Comparison of ENCODE assay signal across 8 mouse cellular contexts in genomic region chr7:19270509-19271237, GRCm38 (mm10). TPM values are rescaled to one million over a fixed set of nuclear protein-coding genes. Genes with fewer than 3 reads are reported as not detected.
DNase-seq lines count a peak whose midpoint lies in the region; ATAC-seq and TF ChIP-seq lines count a peak whose summit lies in the region.

No protein-coding gene starts in this region.

- TF ChIP-seq CTCF in lung, embryonic 14.5 days (IDR thresholded peaks at IDR 0.05; ENCODE audit: low read depth): no peak
- no peak for TF ChIP-seq CTCF in cortical plate, adult 2 months (IDR thresholded peaks at IDR 0.05; ENCODE audit: extremely low read depth, insufficient read depth, low read length)

- H3K27ac ChIP-seq in lung, embryonic 14.5 days (ENCODE audit: low read depth): peak overlapping the region; percentile 94
- H3K27ac ChIP-seq in cortical plate, adult 2 months (ENCODE audit: insufficient read depth, low read length): 0 out of 2 replicates have a peak overlapping the region, but pooled peaks have one; percentile 43
- peak overlapping the region; percentile 95 for H3K27ac ChIP-seq in hindbrain, embryonic 10.5 days
- H3K27ac ChIP-seq in liver, embryonic 16.5 days (ENCODE audit: low read length): peak overlapping the region; percentile 98

- peak; percentile 39 for DNase-seq in lung, embryonic 14.5 days
- DNase-seq in lung, postnatal 14 days: no peak
- peak; percentile 28 for DNase-seq in hindbrain, embryonic 10.5 days (ENCODE audit: low spot score)
- peak; percentile 63 for DNase-seq in testis, postnatal 10 days (ENCODE audit: low spot score)
- DNase-seq in c-Kit-positive CD71-positive TER-119-positive erythroid progenitor cells, embryonic 14.5 days (ENCODE audit: low spot score): no peak
- no peak for DNase-seq in urinary bladder, adult 2 months (ENCODE audit: low spot score)

- peaks cover 21% of the 10 kb centered on the region for H3K36me3 ChIP-seq in lung, embryonic 14.5 days (ENCODE audit: insufficient read depth)
- peaks cover 21% of the 10 kb centered on the region for H3K36me3 ChIP-seq in hindbrain, embryonic 10.5 days
- H3K36me3 ChIP-seq in liver, embryonic 16.5 days (ENCODE audit: control insufficient read depth, insufficient read depth): no peaks in the 10 kb centered on the region

- 0 out of 2 replicates have a peak, but pooled peaks cover 9% of the 10 kb centered on the region for H3K4me1 ChIP-seq in lung, embryonic 14.5 days (ENCODE audit: insufficient read depth)
- no peaks in the 10 kb centered on the region for H3K4me1 ChIP-seq in cortical plate, adult 2 months (ENCODE audit: control insufficient read depth, insufficient read depth, low read length)
- peaks cover 46% of the 10 kb centered on the region for H3K4me1 ChIP-seq in hindbrain, embryonic 10.5 days (replicated peaks)
- H3K4me1 ChIP-seq in liver, embryonic 16.5 days (ENCODE audit: control insufficient read depth, low read depth, low read length): peaks cover 53% of the 10 kb centered on the region

- no peak for ATAC-seq in lung, embryonic 14.5 days (ENCODE audit: insufficient read depth)
- no peak for ATAC-seq in liver, embryonic 16.5 days (ENCODE audit: low read depth)

- no peak for TF ChIP-seq POLR2A in cortical plate, adult 2 months (IDR thresholded peaks at IDR 0.05; ENCODE audit: extremely low read depth, insufficient read depth, low read length)

- WGBS in lung, embryonic 14.5 days: under 1% methylated on average over 17 of the region's 21 CpGs
- WGBS in hindbrain, embryonic 10.5 days: under 1% methylated on average over 21 of the region's 21 CpGs
- 2% methylated on average over 19 of the region's 21 CpGs for WGBS in liver, embryonic 16.5 days (ENCODE audit: insufficient replicate concordance)

- H3K4me2 ChIP-seq in lung, embryonic 14.5 days: peak overlapping the region; percentile 74
- H3K4me2 ChIP-seq in liver, embryonic 16.5 days (ENCODE audit: low read depth, low read length): peak overlapping the region; percentile 100

- no peaks in the 10 kb centered on the region for H3K9me3 ChIP-seq in lung, embryonic 14.5 days (ENCODE audit: low read depth, low read length)
- H3K9me3 ChIP-seq in hindbrain, embryonic 10.5 days: no peaks in the 10 kb centered on the region
- no peaks in the 10 kb centered on the region for H3K9me3 ChIP-seq in liver, embryonic 16.5 days (replicated peaks; ENCODE audit: control insufficient read depth, low read length)

- H3K9ac ChIP-seq in lung, embryonic 14.5 days: peak overlapping the region; percentile 88
- H3K9ac ChIP-seq in liver, embryonic 16.5 days (ENCODE audit: low read depth, low read length): peak overlapping the region; percentile 90

- H3K4me3 ChIP-seq in lung, embryonic 14.5 days (ENCODE audit: low read depth, low read length): peak overlapping the region; percentile 99
- H3K4me3 ChIP-seq in cortical plate, adult 2 months (ENCODE audit: insufficient read depth, low read length): peak overlapping the region; percentile 56
- H3K4me3 ChIP-seq in hindbrain, embryonic 10.5 days: peak overlapping the region; percentile 99
- H3K4me3 ChIP-seq in liver, embryonic 16.5 days (ENCODE audit: low read depth, low read length): peak overlapping the region; percentile 82

- H3K27me3 ChIP-seq in lung, embryonic 14.5 days (ENCODE audit: insufficient read depth, low read length): no peaks in the 10 kb centered on the region
- no peaks in the 10 kb centered on the region for H3K27me3 ChIP-seq in hindbrain, embryonic 10.5 days (ENCODE audit: insufficient read depth, poor library complexity, severe bottlenecking)
- no peaks in the 10 kb centered on the region for H3K27me3 ChIP-seq in liver, embryonic 16.5 days (ENCODE audit: control insufficient read depth, insufficient read depth, low read depth, low read length)

RNA-seq across cellular contexts. Expression of gene Vasp, which starts 0.9 kb away (rescaled TPM):
- 88.9 and 95.3 TPM in 2 replicates for polyA plus RNA-seq in lung, embryonic 14.5 days (2014; fragmentation: Nextera tagmentation; extraction: Ambion mirVana)
- polyA plus RNA-seq in cortical plate, adult 2 months (2012; rRNA removed): 15.3 and 16.5 TPM in 2 replicates
- polyA plus RNA-seq in hindbrain, embryonic 10.5 days (2016; fragmentation: Nextera tagmentation; extraction: Ambion mirVana): 58.8 and 62.0 TPM in 2 replicates
- polyA plus RNA-seq in liver, embryonic 16.5 days (2015; fragmentation: Nextera tagmentation; extraction: Ambion mirVana): 32.8 and 33.0 TPM in 2 replicates
- polyA plus RNA-seq in urinary bladder, adult 2 months (2012; rRNA removed): 133 and 146 TPM in 2 replicates

RNA-seq across cellular contexts. Expression of gene Ppm1n, which starts 9.2 kb away (rescaled TPM):
- polyA plus RNA-seq in lung, embryonic 14.5 days (2014; fragmentation: Nextera tagmentation; extraction: Ambion mirVana): not detected in 2 replicates
- polyA plus RNA-seq in cortical plate, adult 2 months (2012; rRNA removed): 0.21 and 0.23 TPM in 2 replicates
- 0.30 and 0.42 TPM in 2 replicates for polyA plus RNA-seq in hindbrain, embryonic 10.5 days (2016; fragmentation: Nextera tagmentation; extraction: Ambion mirVana)
- 0.11 TPM in 1 of 2 replicates, not detected in the other for polyA plus RNA-seq in liver, embryonic 16.5 days (2015; fragmentation: Nextera tagmentation; extraction: Ambion mirVana)
- polyA plus RNA-seq in urinary bladder, adult 2 months (2012; rRNA removed): 0.04 and 0.29 TPM in 2 replicates

RNA-seq across cellular contexts. Expression of gene Rtn2, which starts 11.8 kb away (rescaled TPM):
- polyA plus RNA-seq in lung, embryonic 14.5 days (2014; fragmentation: Nextera tagmentation; extraction: Ambion mirVana): 8.0 and 9.1 TPM in 2 replicates
- 140 TPM in 2 replicates for polyA plus RNA-seq in cortical plate, adult 2 months (2012; rRNA removed)
- 37.3 and 67.8 TPM in 2 replicates for polyA plus RNA-seq in hindbrain, embryonic 10.5 days (2016; fragmentation: Nextera tagmentation; extraction: Ambion mirVana)
- polyA plus RNA-seq in liver, embryonic 16.5 days (2015; fragmentation: Nextera tagmentation; extraction: Ambion mirVana): 2.9 and 4.1 TPM in 2 replicates
- polyA plus RNA-seq in urinary bladder, adult 2 months (2012; rRNA removed): 36.2 and 45.7 TPM in 2 replicates

RNA-seq across cellular contexts. Expression of gene Fosb, which starts 39.2 kb away (rescaled TPM):
- polyA plus RNA-seq in lung, embryonic 14.5 days (2014; fragmentation: Nextera tagmentation; extraction: Ambion mirVana): not detected in 2 replicates
- 5.1 and 7.1 TPM in 2 replicates for polyA plus RNA-seq in cortical plate, adult 2 months (2012; rRNA removed)
- polyA plus RNA-seq in hindbrain, embryonic 10.5 days (2016; fragmentation: Nextera tagmentation; extraction: Ambion mirVana): not detected in 2 replicates
- not detected in 2 replicates for polyA plus RNA-seq in liver, embryonic 16.5 days (2015; fragmentation: Nextera tagmentation; extraction: Ambion mirVana)
- polyA plus RNA-seq in urinary bladder, adult 2 months (2012; rRNA removed): 1.5 and 2.6 TPM in 2 replicates

RNA-seq across cellular contexts. Expression of gene Opa3, which starts 42.5 kb away (rescaled TPM):
- 38.0 and 39.4 TPM in 2 replicates for polyA plus RNA-seq in lung, embryonic 14.5 days (2014; fragmentation: Nextera tagmentation; extraction: Ambion mirVana)
- polyA plus RNA-seq in cortical plate, adult 2 months (2012; rRNA removed): 41.0 and 41.5 TPM in 2 replicates
- polyA plus RNA-seq in hindbrain, embryonic 10.5 days (2016; fragmentation: Nextera tagmentation; extraction: Ambion mirVana): 47.8 and 51.1 TPM in 2 replicates
- 13.2 and 14.3 TPM in 2 replicates for polyA plus RNA-seq in liver, embryonic 16.5 days (2015; fragmentation: Nextera tagmentation; extraction: Ambion mirVana)
- 18.1 and 19.4 TPM in 2 replicates for polyA plus RNA-seq in urinary bladder, adult 2 months (2012; rRNA removed)

Comparison
In these comparisons a context has a peak if more than half of its experiments do, and no peak if none do; other contexts are left out.
1. DNase-seq: peak in lung, embryonic 14.5 days (single experiment), hindbrain, embryonic 10.5 days (single experiment) and testis, postnatal 10 days (single experiment); none in lung, postnatal 14 days (single experiment), c-Kit-positive CD71-positive TER-119-positive erythroid progenitor cells, embryonic 14.5 days (single experiment) and urinary bladder, adult 2 months (single experiment).
2. H3K27ac ChIP-seq: peak in every context shown above with its lines; median percentile 98 in liver, embryonic 16.5 days; 95 in hindbrain, embryonic 10.5 days; 94 in lung, embryonic 14.5 days; 43 in cortical plate, adult 2 months.
3. Peak in every context shown above with its lines, with median percentiles within 50 percentile points of each other: H3K4me3 ChIP-seq.